35 mouse cellular contexts compared by ENCODE assay signal in the genomic region with DNA sequence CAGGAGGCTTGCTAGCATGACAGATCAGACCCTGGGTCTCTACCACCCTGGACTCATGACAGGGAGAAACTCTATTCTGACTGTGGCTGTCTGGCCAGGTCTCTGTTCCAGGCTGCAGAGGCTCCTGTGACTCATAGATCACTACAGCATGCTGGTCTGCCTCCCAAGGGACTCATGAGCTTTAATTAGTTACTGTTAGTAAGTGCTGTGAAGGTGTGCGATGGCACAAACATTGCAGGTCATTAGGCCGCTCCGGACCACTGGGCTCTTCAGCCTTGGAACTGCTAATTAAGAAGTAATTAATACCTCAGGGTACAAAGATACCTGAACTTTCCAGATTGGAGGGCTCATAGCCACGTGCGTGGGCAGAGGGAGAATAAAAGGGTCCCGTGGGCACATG. TPM values are rescaled to one million over a fixed set of nuclear protein-coding genes. Genes with fewer than 3 reads are reported as not detected.
A peak's percentile ranks its signal among the peaks of the same experiment; 100 is the strongest.
DNase-seq lines count a peak whose midpoint lies in the region; ATAC-seq and TF ChIP-seq lines count a peak whose summit lies in the region.
"Had no signal": no experiment of that assay in that cellular context is flagged by ENCODE, and none has a peak within 500 bp of the region (broad histone marks: within the 10 kb centered on the region; RNA-seq: fewer than 3 reads in every experiment).

No protein-coding gene starts in this region.

- no peak overlapping the region for H3K4me2 ChIP-seq in heart, postnatal 0 days (ENCODE audit: low read depth, low read length)
- H3K4me2 ChIP-seq in midbrain, embryonic 11.5 days, result no peak overlapping the region
- H3K4me2 ChIP-seq in midbrain, embryonic 16.5 days (ENCODE audit: low read length), result no peak overlapping the region
- H3K4me2 ChIP-seq: embryonic facial prominence, embryonic 15.5 days; forebrain, embryonic 12.5 days; heart, embryonic 11.5 days; hindbrain, embryonic 14.5 days; limb, embryonic 13.5 days; liver, embryonic 11.5 days; lung, embryonic 15.5 days; midbrain, embryonic 12.5 days; stomach, embryonic 15.5 days had no signal

- H3K9me3 ChIP-seq in heart, postnatal 0 days (replicated peaks; ENCODE audit: control insufficient read depth, low read length), result no peaks in the 10 kb centered on the region
- H3K9me3 ChIP-seq in midbrain, embryonic 11.5 days (ENCODE audit: control insufficient read depth, low read length), result no peaks in the 10 kb centered on the region
- H3K9me3 ChIP-seq in midbrain, embryonic 16.5 days (replicated peaks; ENCODE audit: control insufficient read depth, low read length, poor library complexity, severe bottlenecking), result no peaks in the 10 kb centered on the region
- H3K9me3 ChIP-seq: embryonic facial prominence, embryonic 15.5 days; forebrain, embryonic 12.5 days; limb, embryonic 13.5 days; lung, embryonic 15.5 days; midbrain, embryonic 12.5 days; stomach, embryonic 15.5 days had no signal

- no peak overlapping the region for H3K4me3 ChIP-seq in heart, postnatal 0 days (ENCODE audit: low read depth, low read length)
- H3K4me3 ChIP-seq in midbrain, embryonic 11.5 days (ENCODE audit: low read depth, low read length), result no peak overlapping the region
- H3K4me3 ChIP-seq in midbrain, embryonic 16.5 days (ENCODE audit: low read depth, low read length), result no peak overlapping the region
- H3K4me3 ChIP-seq: embryonic facial prominence, embryonic 15.5 days; forebrain, embryonic 12.5 days; limb, embryonic 13.5 days; lung, embryonic 15.5 days; midbrain, embryonic 12.5 days; stomach, embryonic 15.5 days had no signal

- TF ChIP-seq EP300 in heart, postnatal 0 days (IDR thresholded peaks at IDR 0.05; ENCODE audit: low read depth), result no peak

- WGBS in heart, postnatal 0 days, result 80% methylated on average over 6 of the region's 6 CpGs
- WGBS in midbrain, embryonic 11.5 days, result 87% methylated on average over 6 of the region's 6 CpGs
- WGBS in midbrain, embryonic 16.5 days, result 87% methylated on average over 6 of the region's 6 CpGs

- H3K27ac ChIP-seq in heart, postnatal 0 days (ENCODE audit: low read depth), result peak overlapping the region; percentile 64; the same call in 1 of the 2 replicates
- H3K27ac ChIP-seq in midbrain, embryonic 11.5 days (ENCODE audit: low read depth, low read length), result no peak overlapping the region
- H3K27ac ChIP-seq in midbrain, embryonic 16.5 days (ENCODE audit: low read length), result no peak overlapping the region
- H3K27ac ChIP-seq: embryonic facial prominence, embryonic 15.5 days; forebrain, embryonic 12.5 days; hindbrain, embryonic 14.5 days; limb, embryonic 13.5 days; lung, embryonic 15.5 days; midbrain, embryonic 12.5 days; stomach, embryonic 15.5 days had no signal

- DNase-seq in heart, postnatal 0 days (ENCODE audit: low spot score), result no peak
- no peak for DNase-seq in heart, postnatal 36 days
- peak; percentile 59 for DNase-seq in midbrain, embryonic 11.5 days (ENCODE audit: low spot score, missing footprints)
- peak; percentile 66 for DNase-seq in MN1 (ENCODE audit: low spot score)
- DNase-seq in kidney, postnatal 14 days, result peak; percentile 35
- DNase-seq in left cerebral cortex, adult 8-10 months (ENCODE audit: low spot score in 2 of 2), result no peak
- DNase-seq: adrenal gland, postnatal 25 days; B cell, adult 2 months; cerebellum, adult 11-12 months; cerebellum, adult 9-11 months; forebrain, postnatal 0 days; gastrocnemius, postnatal 14 days; heart, adult 18-20 months; right cerebral cortex, postnatal 25 days; thymus, adult 18-20 months; thymus, postnatal 25 days had no signal

- H3K4me1 ChIP-seq in heart, postnatal 0 days (ENCODE audit: control insufficient read depth, insufficient read depth), result peaks cover 8% of the 10 kb centered on the region
- peaks cover 7% of the 10 kb centered on the region for H3K4me1 ChIP-seq in midbrain, embryonic 11.5 days (ENCODE audit: control insufficient read depth, insufficient read depth, low read length)
- peaks cover 15% of the 10 kb centered on the region for H3K4me1 ChIP-seq in midbrain, embryonic 16.5 days (ENCODE audit: control insufficient read depth, insufficient read depth, low read length)

- no peak for ATAC-seq in heart, postnatal 0 days (ENCODE audit: insufficient read depth, low read depth)
- no peak for ATAC-seq in midbrain, embryonic 11.5 days (ENCODE audit: low FRiP score)
- ATAC-seq in midbrain, embryonic 16.5 days, result no peak
- ATAC-seq: forebrain, postnatal 0 days; intestine, postnatal 0 days had no signal

- no peak for TF ChIP-seq CTCF in heart, postnatal 0 days (IDR thresholded peaks at IDR 0.05; ENCODE audit: low read depth)

- intact Hi-C loops in heart, postnatal 36 days (cut with DNase I), result no loop called here

- no peak overlapping the region for H3K9ac ChIP-seq in heart, postnatal 0 days (replicated peaks; ENCODE audit: low read depth, low read length)
- H3K9ac ChIP-seq in midbrain, embryonic 11.5 days (ENCODE audit: low read length), result no peak overlapping the region
- no peak overlapping the region for H3K9ac ChIP-seq in midbrain, embryonic 16.5 days (ENCODE audit: low read depth, low read length)
- H3K9ac ChIP-seq: embryonic facial prominence, embryonic 15.5 days; forebrain, embryonic 12.5 days; forebrain, postnatal 0 days; hindbrain, embryonic 14.5 days; limb, embryonic 13.5 days; lung, embryonic 15.5 days; midbrain, embryonic 12.5 days; stomach, embryonic 15.5 days had no signal

- H3K27me3 ChIP-seq in heart, postnatal 0 days (ENCODE audit: control insufficient read depth, insufficient read depth, low read length), result peaks cover 14% of the 10 kb centered on the region; the same call in 1 of the 2 replicates
- no peaks in the 10 kb centered on the region; the same call in 1 of the 2 replicates for H3K27me3 ChIP-seq in midbrain, embryonic 11.5 days (ENCODE audit: control insufficient read depth, insufficient read depth, low read length)
- peaks cover 10% of the 10 kb centered on the region for H3K27me3 ChIP-seq in midbrain, embryonic 16.5 days (ENCODE audit: control insufficient read depth, insufficient read depth, low read depth, low read length)
- H3K27me3 ChIP-seq: limb, embryonic 13.5 days; lung, embryonic 15.5 days; stomach, embryonic 15.5 days had no signal

- H3K36me3 ChIP-seq in heart, postnatal 0 days (replicated peaks; ENCODE audit: control insufficient read depth, insufficient read depth, low read length), result no peaks in the 10 kb centered on the region
- no peaks in the 10 kb centered on the region for H3K36me3 ChIP-seq in midbrain, embryonic 11.5 days (ENCODE audit: control insufficient read depth, insufficient read depth, low read length)
- no peaks in the 10 kb centered on the region for H3K36me3 ChIP-seq in midbrain, embryonic 16.5 days (ENCODE audit: control insufficient read depth, insufficient read depth, low read length)
- H3K36me3 ChIP-seq: embryonic facial prominence, embryonic 15.5 days; forebrain, embryonic 12.5 days; limb, embryonic 13.5 days; lung, embryonic 15.5 days; midbrain, embryonic 12.5 days; stomach, embryonic 15.5 days had no signal

RNA-seq across cellular contexts. Expression of a gene that starts 3.7 kb away (rescaled TPM):
- 12.3 and 46.3 TPM in 2 replicates for total RNA-seq in heart, postnatal 0 days (2014; rRNA removed; ENCODE audit: low replicate concordance)
- polyA plus RNA-seq in heart, postnatal 0 days (2015; fragmentation: Nextera tagmentation; extraction: Ambion mirVana), result 6.6 and 7.2 TPM in 2 replicates
- total RNA-seq in heart, postnatal 36 days (2021), result 1 to 10 TPM; 3.2 to 5.6 TPM
- polyA plus RNA-seq in midbrain, embryonic 11.5 days (2014; fragmentation: Nextera tagmentation; extraction: Ambion mirVana), result 11.4 and 12.4 TPM in 2 replicates
- polyA plus RNA-seq in midbrain, embryonic 16.5 days (2015; fragmentation: Nextera tagmentation; extraction: Ambion mirVana), result 8.9 and 9.9 TPM in 2 replicates
- 1 to 10 TPM; 6.2 to 8.4 (median 7.7) TPM for total RNA-seq in left cerebral cortex, adult 8-10 months (2022)

RNA-seq across cellular contexts. Expression of a gene that starts 24.9 kb away (rescaled TPM):
- 0.73 TPM in 1 of 2 replicates, not detected in the other for total RNA-seq in heart, postnatal 0 days (2014; rRNA removed; ENCODE audit: low replicate concordance)
- 0.25 and 0.38 TPM in 2 replicates for polyA plus RNA-seq in heart, postnatal 0 days (2015; fragmentation: Nextera tagmentation; extraction: Ambion mirVana)
- not detected for total RNA-seq in heart, postnatal 36 days (2021)
- not detected in 2 replicates for polyA plus RNA-seq in midbrain, embryonic 11.5 days (2014; fragmentation: Nextera tagmentation; extraction: Ambion mirVana)
- polyA plus RNA-seq in midbrain, embryonic 16.5 days (2015; fragmentation: Nextera tagmentation; extraction: Ambion mirVana), result 3.6 and 4.4 TPM in 2 replicates
- total RNA-seq in left cerebral cortex, adult 8-10 months (2022), result 1 to 10 TPM in 1 of 4 experiments, under 1 TPM in 3; 0.68 to 1.0 (median 0.82) TPM
- total RNA-seq: adrenal gland, postnatal 25 days; heart, adult 18-20 months; hematopoietic stem cell, adult 5-6 weeks; megakaryocyte progenitor cell, adult 5-6 weeks; monocyte, adult 5-6 weeks; neutrophil, adult 5-6 weeks had no signal

RNA-seq across cellular contexts. Expression of a gene that starts 30.1 kb away (rescaled TPM):
- not detected in 2 replicates for total RNA-seq in heart, postnatal 0 days (2014; rRNA removed; ENCODE audit: low replicate concordance)
- polyA plus RNA-seq in heart, postnatal 0 days (2015; fragmentation: Nextera tagmentation; extraction: Ambion mirVana), result not detected in 2 replicates
- total RNA-seq in heart, postnatal 36 days (2021), result not detected
- polyA plus RNA-seq in midbrain, embryonic 11.5 days (2014; fragmentation: Nextera tagmentation; extraction: Ambion mirVana), result 0.18 and 0.25 TPM in 2 replicates
- polyA plus RNA-seq in midbrain, embryonic 16.5 days (2015; fragmentation: Nextera tagmentation; extraction: Ambion mirVana), result not detected in 2 replicates
- not detected for total RNA-seq in left cerebral cortex, adult 8-10 months (2022)
- total RNA-seq: adrenal gland, postnatal 25 days; forebrain, postnatal 0 days; gastrocnemius, postnatal 14 days; heart, adult 18-20 months; hematopoietic stem cell, adult 5-6 weeks; left cerebral cortex, adult 18-20 months; left cerebral cortex, postnatal 25 days; megakaryocyte progenitor cell, adult 5-6 weeks; monocyte, adult 5-6 weeks; neutrophil, adult 5-6 weeks had no signal
- polyA plus RNA-seq: forebrain, postnatal 0 days; heart, embryonic 16.5 days; hindbrain, embryonic 14.5 days; intestine, postnatal 0 days; liver, embryonic 16.5 days; lung, embryonic 15.5 days; stomach, embryonic 15.5 days had no signal

RNA-seq across cellular contexts. Expression of a gene that starts 31.6 kb away (rescaled TPM):
- total RNA-seq in heart, postnatal 0 days (2014; rRNA removed; ENCODE audit: low replicate concordance), result 58.9 and 60.1 TPM in 2 replicates
- polyA plus RNA-seq in heart, postnatal 0 days (2015; fragmentation: Nextera tagmentation; extraction: Ambion mirVana), result 30.5 and 35.1 TPM in 2 replicates
- 10 to 100 TPM; 17.8 to 18.4 TPM for total RNA-seq in heart, postnatal 36 days (2021)
- 87.9 and 97.3 TPM in 2 replicates for polyA plus RNA-seq in midbrain, embryonic 11.5 days (2014; fragmentation: Nextera tagmentation; extraction: Ambion mirVana)
- 159 and 163 TPM in 2 replicates for polyA plus RNA-seq in midbrain, embryonic 16.5 days (2015; fragmentation: Nextera tagmentation; extraction: Ambion mirVana)
- 10 to 100 TPM; 39.8 to 43.6 (median 42.1) TPM for total RNA-seq in left cerebral cortex, adult 8-10 months (2022)

Comparison
In these comparisons a context has a peak if more than half of its experiments do, and no peak if none do; other contexts are left out.
1. DNase-seq: peak in midbrain, embryonic 11.5 days (single experiment), MN1 (single experiment) and kidney, postnatal 14 days (single experiment); none in heart, postnatal 0 days (single experiment), heart, postnatal 36 days (0 of 2) and left cerebral cortex, adult 8-10 months (0 of 2).